Mouse (Mus musculus) spleen, postnatal 4 days (tissue): ENCODE measurements at regions not wholly inside any gene's neighbourhood (a gene's known extent, or its start where the extent isn't known, plus 50 kb on each side); places are given as distances from the start of the nearest gene placed in this dataset.

Experiments
- DNase-seq, 2 experiments: peaks; one replicate each; pipeline ENCODE4 v3.0.0; 2022; ENCODE audit warnings: low spot score in 2 of 2

GRCm38 (mm10) chr13:83716711-83717171 lies 212.9 kb downstream of the Mef2c start:
- no peak for DNase-seq

- DNase-seq: no peak
Observed at GRCm38 (mm10) chr13:83717686-83718210, 213.9 kb downstream of the Mef2c start.

- no peak for DNase-seq
Observed at GRCm38 (mm10) chr13:83718431-83719410, 214.9 kb downstream of the Mef2c start.

- DNase-seq: no peak
Observed at GRCm38 (mm10) chr13:83719635-83720291, 215.9 kb downstream of the Mef2c start.

DNA sequence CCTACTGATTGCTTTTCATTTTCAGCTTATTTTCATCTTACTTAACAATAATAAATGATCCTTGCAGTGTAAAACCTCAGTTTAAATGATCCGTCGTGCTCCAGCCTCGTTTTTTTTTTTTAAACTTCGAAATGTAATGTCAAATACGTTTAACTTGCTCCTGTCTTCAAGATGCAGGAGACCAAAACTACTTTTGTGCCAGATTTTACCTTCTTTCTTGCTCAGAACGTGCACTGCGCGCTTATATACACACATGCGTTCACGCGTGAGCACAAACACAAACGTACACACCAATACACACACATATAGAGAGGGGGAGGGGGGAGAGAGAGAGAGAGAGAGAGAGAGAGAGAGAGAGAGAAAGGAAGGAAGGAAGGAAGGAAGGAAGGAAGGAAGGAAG lies 216.5 kb downstream of the Mef2c start:
- no peak for DNase-seq

DNA sequence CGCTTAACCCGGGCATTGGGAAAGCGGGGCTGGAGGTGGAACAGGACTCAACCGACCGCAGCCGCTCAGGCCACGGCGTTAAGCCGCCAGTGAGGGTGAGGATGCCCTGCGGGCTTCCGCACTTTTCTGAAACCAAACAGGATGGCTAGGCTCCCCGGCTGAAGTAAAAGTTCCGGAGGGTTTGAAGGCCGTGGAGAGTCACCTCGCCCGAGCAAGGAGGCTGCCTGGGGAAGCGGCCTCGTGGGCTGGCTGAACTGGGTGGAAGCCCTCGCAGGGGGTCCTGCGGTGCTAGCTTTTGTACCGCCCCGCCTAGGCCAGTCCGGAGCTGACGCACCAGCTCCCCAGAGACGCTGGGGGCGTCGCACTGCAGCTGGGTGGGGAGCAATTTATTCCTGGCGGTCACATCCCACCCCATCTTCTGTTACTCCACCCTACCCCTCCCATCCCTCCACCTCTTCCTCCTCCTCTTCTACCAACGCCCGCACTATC lies 217.1 kb downstream of the Mef2c start:
- no peak for DNase-seq

DNA sequence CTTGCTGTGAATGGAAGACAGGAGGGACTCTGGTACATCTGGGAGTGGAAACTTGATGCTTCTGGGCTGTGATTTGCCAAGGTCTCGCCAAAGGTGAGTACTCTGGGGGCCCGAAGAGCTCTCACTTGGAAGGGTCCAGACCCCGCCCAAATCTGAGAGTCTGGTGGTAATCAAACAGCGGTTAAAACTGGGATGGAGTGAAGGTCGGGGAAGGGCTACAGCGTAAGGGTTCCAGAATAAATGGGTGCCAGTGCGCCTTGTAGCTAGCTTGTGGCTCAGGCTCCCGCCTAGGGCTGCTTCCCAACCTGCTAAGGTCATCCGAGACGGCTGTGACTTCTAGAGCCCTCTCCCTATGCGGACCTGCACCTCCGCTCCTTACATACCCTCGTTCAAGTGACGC lies 217.7 kb downstream of the Mef2c start:
- DNase-seq: no peak

DNA sequence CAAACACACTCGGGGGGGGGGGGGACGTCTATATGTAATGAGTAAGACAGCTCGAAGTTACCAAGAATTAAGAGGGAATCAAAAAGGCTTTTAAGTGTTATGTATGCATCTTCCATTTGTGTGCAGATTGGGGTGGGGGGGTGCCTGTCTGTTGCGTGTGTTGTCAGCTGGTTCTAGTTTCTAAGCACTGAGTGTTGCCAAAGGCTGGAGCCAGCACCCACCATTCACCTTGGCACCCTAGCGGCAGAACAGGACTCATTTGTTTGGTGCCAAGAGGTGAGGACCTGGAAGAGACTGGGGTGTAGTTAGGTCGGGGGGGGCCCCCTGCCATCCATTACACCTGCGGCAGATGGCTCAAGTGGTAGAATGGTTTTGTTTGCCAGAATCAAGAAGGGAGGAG lies 218.4 kb downstream of the Mef2c start:
- no peak for DNase-seq

GRCm38 (mm10) chr13:83722791-83723190 lies 219.0 kb downstream of the Mef2c start:
- DNase-seq: no peak

DNA sequence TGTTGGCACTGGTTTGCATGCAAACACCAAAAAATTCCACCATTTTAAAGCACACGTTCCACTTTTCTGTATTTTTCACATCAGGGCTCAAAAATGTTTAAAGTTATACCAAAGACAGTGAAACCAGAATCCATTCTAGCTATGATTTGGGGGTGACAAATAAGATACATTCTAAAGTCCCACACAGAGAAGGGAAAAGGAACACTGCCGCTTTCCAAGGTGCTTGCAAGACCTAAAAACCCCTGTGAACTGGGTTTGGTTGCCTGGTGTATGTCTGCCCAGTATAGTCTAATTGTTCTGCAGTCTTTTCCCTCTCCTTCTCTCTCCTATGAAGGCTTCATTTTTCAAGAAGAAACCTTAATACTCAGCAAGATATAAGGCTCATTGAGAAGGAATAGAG lies 219.6 kb downstream of the Mef2c start:
- DNase-seq: no peak

DNA sequence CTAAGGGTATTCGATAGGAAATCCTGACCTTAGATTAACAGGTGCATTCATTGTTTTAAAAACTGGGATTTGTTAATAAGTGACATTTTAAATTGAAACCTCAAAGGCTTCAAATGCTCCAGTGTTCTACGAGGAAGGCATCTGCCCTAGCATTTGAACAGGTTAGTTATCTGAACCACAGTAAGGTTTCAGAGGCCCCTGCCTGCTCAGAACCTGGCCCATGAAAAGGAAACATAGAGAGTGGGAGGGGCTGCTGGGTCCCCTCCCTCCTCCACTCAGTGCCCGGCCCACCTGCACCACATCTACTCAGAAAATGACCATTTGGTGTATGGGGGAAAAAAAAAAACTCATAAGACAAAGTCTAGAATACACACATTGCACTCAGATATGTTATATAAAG lies 220.4 kb downstream of the Mef2c start:
- no peak for DNase-seq

- peak; percentile 45 to 81 for DNase-seq
Observed at GRCm38 (mm10) chr13:83724995-83725394, 221.2 kb downstream of the Mef2c start.

DNA sequence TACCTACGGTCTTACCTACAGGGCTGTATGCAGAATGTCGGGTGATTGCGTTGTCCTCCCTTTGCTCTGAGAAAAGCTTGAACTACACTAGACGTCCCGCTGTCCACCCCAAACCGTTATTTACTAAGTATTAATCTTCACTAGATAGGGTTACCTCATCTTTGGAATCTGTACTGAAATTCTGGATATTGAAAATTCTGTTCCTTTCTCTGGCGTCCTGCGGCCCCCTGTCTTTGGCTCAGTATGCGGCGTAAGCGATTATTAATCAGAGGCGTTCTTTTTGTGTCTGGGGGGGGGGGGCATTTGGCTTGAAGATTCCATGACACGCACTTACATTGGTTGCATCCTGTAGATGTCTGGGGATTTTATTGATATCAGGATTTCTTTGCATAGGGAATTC lies 222.0 kb downstream of the Mef2c start:
- no peak for DNase-seq

GRCm38 (mm10) chr13:83726346-83726975 lies 222.6 kb downstream of the Mef2c start:
- no peak for DNase-seq

DNA sequence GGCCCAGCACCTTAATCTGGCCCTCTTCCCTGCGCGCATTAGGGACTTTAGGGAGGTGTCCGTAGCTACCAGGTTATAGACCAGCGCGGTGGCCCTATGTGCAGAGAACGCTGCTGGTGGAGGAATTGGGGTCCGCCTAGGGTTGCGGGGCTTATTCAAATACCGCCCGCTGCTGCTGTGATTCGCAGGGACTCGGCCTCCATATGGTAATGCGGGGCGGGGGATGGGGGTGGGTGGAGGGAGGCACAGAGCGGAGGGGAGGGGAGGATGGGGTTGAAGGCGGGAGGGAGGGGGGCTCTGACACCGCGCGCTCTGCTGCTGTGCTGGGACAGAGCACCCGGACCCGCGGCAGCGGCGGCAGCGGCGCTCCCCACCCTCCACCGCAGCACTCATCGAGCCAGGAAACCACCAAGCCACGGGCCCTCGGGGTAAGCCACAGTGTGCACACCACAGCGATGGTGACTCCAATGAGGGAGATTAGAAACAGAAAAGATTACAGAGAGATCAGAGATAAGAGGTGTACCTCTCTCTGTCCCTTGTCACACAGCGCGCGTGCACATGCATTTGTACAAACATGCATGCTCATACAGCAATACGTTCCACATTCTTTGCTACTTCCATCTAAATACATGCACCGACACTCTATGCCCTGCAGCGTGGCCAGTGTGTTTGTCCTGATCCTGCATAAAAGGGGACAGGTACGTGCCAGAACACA lies 223.4 kb downstream of the Mef2c start:
- DNase-seq: no peak

GRCm38 (mm10) chr13:83727766-83728395 lies 224.0 kb downstream of the Mef2c start:
- no peak for DNase-seq

DNA sequence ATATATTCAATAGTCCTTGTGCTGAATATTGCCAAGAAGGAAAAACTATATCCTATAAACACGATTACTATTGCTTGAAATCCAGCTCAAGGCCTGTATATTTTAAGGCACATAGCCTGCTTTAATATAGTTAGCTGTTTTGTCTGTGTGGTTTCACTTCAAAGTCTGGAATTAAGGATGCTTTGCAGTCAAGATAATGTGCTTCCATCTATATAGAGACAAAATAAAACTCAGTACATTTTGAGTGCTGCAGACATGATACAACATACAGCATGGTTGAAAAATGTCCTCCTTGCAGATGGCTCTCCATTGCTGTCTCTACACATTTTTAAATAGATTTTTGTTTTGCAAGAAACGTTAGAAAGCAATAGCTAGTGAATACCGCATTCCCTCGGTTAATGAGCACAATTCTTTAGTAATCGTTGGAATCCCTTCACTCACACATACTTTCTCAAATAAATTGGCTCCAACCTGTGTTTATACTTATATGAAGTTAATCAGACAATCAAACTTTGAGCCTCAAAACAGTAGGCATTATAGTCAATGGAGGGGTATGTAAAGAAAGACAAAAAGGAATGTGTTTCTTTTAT lies 224.7 kb downstream of the Mef2c start:
- DNase-seq: no peak

- DNase-seq: no peak
Observed at GRCm38 (mm10) chr13:83729331-83730009, 225.6 kb downstream of the Mef2c start.

- DNase-seq: no peak
Observed at GRCm38 (mm10) chr13:83730155-83730712, 226.4 kb downstream of the Mef2c start.
